Mouse (Mus musculus) stomach, postnatal 0 days (tissue): ENCODE measurements at regions not wholly inside any gene's neighbourhood (a gene's known extent, or its start where the extent isn't known, plus 50 kb on each side); places are given as distances from the start of the nearest gene placed in this dataset.

Source experiments
- ATAC-seq: fragments of 200-750 bp; cut with Nextera tagmentation; 2 replicates; pipeline ENCODE4 v1.8.0; 2017; ENCODE audit not compliant: low FRiP score, low TSS enrichment
- DNase-seq: peaks from one replicate; pipeline ENCODE4 v3.0.0-alpha.2; 2016; ENCODE audit warnings: low spot score
- H3K27ac ChIP-seq: fragments of 300-500 bp; sonication (generic); replicated peaks from 2 replicates; pipeline ENCODE4 v1.5.1; 2014; ENCODE audit warnings: mild to moderate bottlenecking, control low read depth
- H3K27me3 ChIP-seq: fragments of 300-500 bp; sonication (generic); 2 replicates; pipeline ENCODE4 v1.6.1; 2014; ENCODE audit warnings: low read length; ENCODE audit not compliant: control insufficient read depth, insufficient read depth
- H3K36me3 ChIP-seq: fragments of 300-500 bp; sonication (generic); 2 replicates; pipeline ENCODE4 v1.6.1; 2014; ENCODE audit warnings: low read length, mixed read lengths; ENCODE audit not compliant: control insufficient read depth, insufficient read depth
- H3K4me1 ChIP-seq: fragments of 300-500 bp; sonication (generic); replicated peaks from 2 replicates; pipeline ENCODE4 v1.6.1; 2014; ENCODE audit warnings: antibody characterized with exemption; ENCODE audit not compliant: control insufficient read depth, insufficient read depth
- H3K4me2 ChIP-seq: fragments of 300-500 bp; sonication (generic); replicated peaks from 2 replicates; pipeline ENCODE4 v1.6.1; 2014; ENCODE audit warnings: low read depth, mild to moderate bottlenecking, control low read depth, moderate library complexity
- H3K4me3 ChIP-seq: fragments of 300-500 bp; sonication (generic); 2 replicates; pipeline ENCODE4 v1.5.1; 2014; ENCODE audit warnings: low read depth, low read length, control low read depth
- H3K9ac ChIP-seq: fragments of 300-500 bp; sonication (generic); 2 replicates; pipeline ENCODE4 v1.6.1; 2014; ENCODE audit warnings: mild to moderate bottlenecking, low read length, control low read depth, mixed read lengths
- H3K9me3 ChIP-seq: fragments of 300-500 bp; sonication (generic); 2 replicates; pipeline ENCODE4 v1.6.1; 2016; ENCODE audit warnings: low read length; ENCODE audit not compliant: control insufficient read depth
- CTCF ChIP-seq: IDR thresholded peaks from 2 replicates; pipeline ENCODE4 v1.5.1; 2016; ENCODE audit warnings: antibody characterized with exemption, low read depth, mild to moderate bottlenecking, moderate library complexity
- EP300 ChIP-seq: optimal IDR thresholded peaks from 2 replicates; pipeline ENCODE3; 2016; ENCODE audit warnings: antibody characterized with exemption
- WGBS: fragments of 180-500 bp; shearing (Covaris S2); extraction: QIAGEN DNeasy Blood & Tissue Kit; methylation state at CpG from one replicate; pipeline ENCODE4 v1.1.7; 2014; 5-methylcytosine and 5-hydroxymethylcytosine counted together

DNA sequence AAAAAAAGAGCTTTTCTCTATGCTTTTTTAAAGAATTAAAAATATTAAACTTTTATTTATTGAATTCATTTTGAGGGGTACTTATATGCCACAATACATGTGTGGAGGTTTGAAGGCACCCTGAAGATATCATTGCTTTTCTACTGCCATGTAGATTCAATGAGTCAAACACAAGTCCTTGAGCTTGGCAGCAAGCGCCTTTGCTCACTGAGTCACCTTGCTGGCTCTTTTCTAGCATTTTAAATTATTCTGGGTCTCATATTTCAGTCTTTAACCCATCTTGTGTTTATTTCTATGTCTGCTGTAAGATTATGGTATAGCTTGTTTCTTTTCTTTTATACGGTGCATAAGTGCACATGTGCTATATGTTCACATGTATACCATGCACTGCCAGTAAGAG is 83.5 kb upstream of the Il6 start:
- 83% methylated on average over 2 of the region's 2 CpGs for WGBS
- ATAC-seq = no peak
- no peak overlapping the region for H3K4me2 ChIP-seq
- H3K9ac ChIP-seq = no peak overlapping the region
- H3K27me3 ChIP-seq = no peaks in the 10 kb centered on the region
- no peaks in the 10 kb centered on the region for H3K36me3 ChIP-seq
- no peaks in the 10 kb centered on the region for H3K4me1 ChIP-seq
- DNase-seq = no peak
- H3K27ac ChIP-seq = no peak overlapping the region
- TF ChIP-seq EP300 (no peak), CTCF (no peak)
- no peaks in the 10 kb centered on the region for H3K9me3 ChIP-seq
- no peak overlapping the region for H3K4me3 ChIP-seq

DNA sequence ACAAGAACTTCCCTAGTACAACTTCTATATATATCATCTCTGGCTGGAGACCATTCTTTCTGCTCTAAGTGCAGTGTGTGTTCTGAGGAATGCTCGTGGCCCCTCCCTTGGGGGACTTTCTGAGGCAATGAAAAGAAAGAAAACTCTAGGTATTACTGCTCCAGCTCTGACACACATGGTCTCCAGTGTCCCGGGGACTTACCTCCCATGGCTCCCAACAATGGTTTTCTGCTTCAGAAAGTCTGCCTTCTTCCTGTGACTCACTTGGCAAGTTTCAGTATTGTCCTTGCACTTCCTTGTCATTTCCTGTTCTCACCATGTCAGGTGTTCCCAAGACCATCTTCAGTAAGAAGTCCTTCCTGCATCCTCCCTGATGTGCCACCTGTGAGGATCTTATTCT is 65.7 kb upstream of the Il6 start:
- TF ChIP-seq CTCF (no peak), EP300 (no peak)
- H3K4me2 ChIP-seq = no peak overlapping the region
- H3K9me3 ChIP-seq = no peaks in the 10 kb centered on the region
- H3K4me1 ChIP-seq = no peaks in the 10 kb centered on the region
- no peaks in the 10 kb centered on the region for H3K27me3 ChIP-seq
- ATAC-seq = no peak
- no peak overlapping the region for H3K27ac ChIP-seq
- 54% methylated on average over 2 of the region's 2 CpGs for WGBS
- no peak overlapping the region for H3K9ac ChIP-seq
- H3K36me3 ChIP-seq = no peaks in the 10 kb centered on the region
- no peak for DNase-seq
- no peak overlapping the region for H3K4me3 ChIP-seq

DNA sequence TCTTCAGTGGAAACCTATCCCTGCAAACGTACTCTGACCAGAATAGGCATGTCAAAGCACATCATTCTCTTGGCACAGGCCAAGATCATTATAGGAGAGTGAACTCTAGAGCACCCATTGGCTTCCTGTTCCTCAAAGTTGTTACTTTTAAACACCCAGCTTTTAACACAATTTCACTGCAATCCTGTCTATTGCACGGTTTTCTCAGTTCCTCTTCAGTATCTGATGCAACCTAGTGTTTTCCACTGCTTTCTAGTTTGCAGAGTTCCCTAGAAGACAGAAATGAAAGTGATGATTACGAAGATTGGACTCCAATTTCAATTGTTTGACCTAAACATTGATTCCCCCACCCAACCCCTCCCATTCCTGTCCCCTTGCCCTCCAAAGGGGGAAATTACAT is 64.8 kb upstream of the Il6 start:
- TF ChIP-seq CTCF (no peak), EP300 (no peak)
- H3K27ac ChIP-seq = no peak overlapping the region
- WGBS = 58% methylated on average over 3 of the region's 3 CpGs
- no peak overlapping the region for H3K4me2 ChIP-seq
- H3K4me3 ChIP-seq = no peak overlapping the region
- no peaks in the 10 kb centered on the region for H3K4me1 ChIP-seq
- no peaks in the 10 kb centered on the region for H3K36me3 ChIP-seq
- no peaks in the 10 kb centered on the region for H3K27me3 ChIP-seq
- DNase-seq (no peak), ATAC-seq (no peak)
- H3K9me3 ChIP-seq = no peaks in the 10 kb centered on the region
- no peak overlapping the region for H3K9ac ChIP-seq

DNA sequence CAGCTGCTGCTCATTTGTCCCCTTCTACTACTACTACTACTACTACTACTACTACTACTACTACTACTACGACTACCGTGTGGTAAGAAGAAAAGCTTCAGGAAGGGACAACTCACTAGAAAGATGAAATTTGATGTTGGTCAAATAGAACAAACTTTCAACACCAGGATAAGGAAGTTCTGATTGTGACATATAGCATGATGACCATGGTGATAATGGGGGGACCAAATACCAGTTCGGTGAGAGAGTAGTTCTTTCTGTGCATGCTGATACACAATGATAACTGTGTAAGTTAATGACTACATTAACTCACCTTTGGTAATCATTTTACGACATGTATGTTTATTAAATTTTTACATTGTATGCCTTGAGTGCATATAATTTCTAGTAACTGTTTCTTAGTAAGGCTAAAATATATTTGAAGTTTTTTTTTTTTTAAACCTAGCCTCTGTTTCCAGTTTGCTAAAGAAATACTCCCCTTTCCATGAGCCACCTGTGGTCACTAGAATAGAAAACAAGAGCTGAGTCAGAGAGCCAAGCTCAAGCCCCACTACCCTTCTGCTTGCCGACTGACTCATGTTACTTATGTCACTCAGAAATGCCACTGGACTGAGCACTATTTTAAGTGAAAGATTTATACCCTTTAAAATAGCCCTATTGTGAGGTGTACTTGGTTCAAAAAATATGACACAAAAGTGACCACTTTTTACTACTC is 62.3 kb upstream of the Il6 start:
- no peak overlapping the region for H3K4me2 ChIP-seq
- H3K4me3 ChIP-seq = no peak overlapping the region
- no peaks in the 10 kb centered on the region for H3K27me3 ChIP-seq
- H3K36me3 ChIP-seq = no peaks in the 10 kb centered on the region
- no peaks in the 10 kb centered on the region for H3K9me3 ChIP-seq
- no peak for ATAC-seq
- no peak for TF ChIP-seq CTCF
- no peak for TF ChIP-seq EP300
- H3K27ac ChIP-seq = no peak overlapping the region
- H3K4me1 ChIP-seq = no peaks in the 10 kb centered on the region
- WGBS = 75% methylated on average over 5 of the region's 5 CpGs
- DNase-seq = no peak
- H3K9ac ChIP-seq = no peak overlapping the region

DNA sequence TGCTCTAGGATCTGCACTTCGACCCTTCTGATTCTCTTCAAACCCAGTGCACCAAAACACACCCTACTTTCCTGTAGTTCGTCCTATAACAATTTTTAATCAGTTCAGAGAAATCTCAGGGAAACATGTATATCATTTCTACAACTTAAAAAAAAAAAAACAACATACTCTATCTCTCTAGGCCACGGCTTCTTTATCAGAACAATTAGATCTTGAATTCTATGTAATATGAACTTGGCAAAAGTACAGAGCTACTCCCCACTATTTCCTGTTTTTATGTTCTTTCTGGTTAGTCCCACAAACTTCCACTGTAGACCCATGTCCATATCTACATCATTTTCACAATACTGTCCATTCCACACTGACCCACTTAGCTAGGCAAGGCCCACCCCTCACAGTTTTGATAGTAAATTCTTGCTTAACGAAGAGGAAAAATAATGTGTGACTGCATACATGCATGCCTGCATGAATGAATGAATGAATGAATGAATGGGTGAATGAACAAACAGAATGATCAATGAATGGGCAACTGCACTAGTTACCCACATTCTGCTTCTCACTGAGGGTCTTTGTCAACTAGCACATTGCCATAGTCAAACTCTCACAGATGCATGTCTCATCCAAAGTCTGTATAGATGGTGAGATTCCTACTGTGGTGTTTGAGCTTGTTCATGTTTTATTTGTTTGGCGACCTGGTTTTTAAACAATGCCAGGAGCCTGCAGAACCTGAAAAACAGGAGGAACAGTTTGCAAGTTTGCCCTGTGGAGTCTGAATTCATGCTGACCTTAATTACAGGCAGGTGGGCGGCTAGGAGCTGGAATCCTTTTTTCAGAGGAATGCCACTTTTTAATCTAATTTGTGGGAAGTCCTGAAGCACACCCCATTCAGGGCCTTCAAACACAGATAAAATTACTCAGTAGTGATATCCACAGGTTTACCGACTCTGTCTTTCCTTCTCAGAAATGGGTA is 61.2 kb upstream of the Il6 start:
- no peaks in the 10 kb centered on the region for H3K4me1 ChIP-seq
- H3K27me3 ChIP-seq = no peaks in the 10 kb centered on the region
- H3K4me3 ChIP-seq = no peak overlapping the region
- ATAC-seq = no peak
- H3K36me3 ChIP-seq = no peaks in the 10 kb centered on the region
- no peaks in the 10 kb centered on the region for H3K9me3 ChIP-seq
- TF ChIP-seq CTCF (no peak), EP300 (no peak)
- DNase-seq = peak; percentile 40
- no peak overlapping the region for H3K27ac ChIP-seq
- 53% methylated on average over 7 of the region's 7 CpGs for WGBS
- H3K9ac ChIP-seq = no peak overlapping the region
- H3K4me2 ChIP-seq = no peak overlapping the region
